Mouse (Mus musculus): ENCODE measurements around the gene Crybg2. TPM values are rescaled to one million over a fixed set of nuclear protein-coding genes. Genes with fewer than 3 reads are reported as not detected.

Crybg2 gene
- polyA plus RNA-seq, 2 experiments = 0.23 to 0.42 TPM

DNA sequence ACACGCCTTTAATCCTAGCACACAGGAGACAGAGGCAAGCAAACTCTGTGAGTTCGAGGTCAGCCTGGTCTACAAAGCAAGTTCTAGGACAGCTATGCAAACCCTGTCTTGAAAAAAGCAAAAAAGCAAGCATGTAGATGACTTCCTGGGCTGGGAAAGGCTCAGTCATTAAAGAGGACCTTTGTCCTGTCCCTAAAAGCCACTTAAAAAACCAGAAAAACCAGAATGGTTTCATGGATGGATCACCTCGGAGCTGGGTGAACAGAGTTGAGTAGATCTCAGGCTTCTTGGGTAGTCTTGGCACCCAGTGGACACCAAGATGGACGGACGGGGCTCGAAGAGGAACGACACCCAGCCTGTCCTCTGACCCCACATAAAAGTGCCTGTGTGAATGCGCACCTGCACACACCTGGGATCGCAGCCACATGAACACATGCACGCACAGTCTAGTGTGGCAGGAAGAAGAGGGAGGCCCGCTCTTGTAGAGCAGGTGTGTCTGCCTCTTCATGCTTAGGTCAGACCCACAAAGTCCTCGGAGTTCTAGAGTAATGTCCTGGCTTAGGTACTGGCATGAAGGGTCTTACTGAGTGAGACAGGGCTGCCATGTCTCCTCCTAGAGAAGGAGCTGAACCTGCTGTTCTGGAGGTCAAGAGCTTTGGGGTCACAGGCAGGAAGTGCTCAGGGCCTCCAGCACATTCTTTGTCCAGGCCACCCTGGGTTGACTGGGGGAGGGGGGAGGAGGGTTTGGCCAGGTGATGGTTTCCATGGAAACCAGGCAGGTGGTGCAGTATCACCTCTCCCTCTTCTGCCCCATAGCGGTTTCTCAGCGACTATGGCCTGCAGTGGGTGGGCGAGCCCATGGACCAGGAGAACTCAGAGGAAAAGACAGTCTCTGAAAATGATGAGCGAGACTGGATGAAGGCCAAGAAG is 54.9 kb downstream of the Crybg2 start:
- no peaks in the 10 kb centered on the region for H3K36me3 ChIP-seq (replicated peaks; ENCODE audit: control insufficient read depth, insufficient read depth, low read depth)
- 80% methylated on average over 16 of the region's 16 CpGs for WGBS (ENCODE audit: insufficient replicate concordance)
- H3K27ac ChIP-seq = no peak overlapping the region
- no peaks in the 10 kb centered on the region for H3K27me3 ChIP-seq (ENCODE audit: control insufficient read depth, insufficient read depth, low read length)
- peaks cover 4 to 27% of the 10 kb centered on the region in 2 experiments; a peak in 3 of 4 replicates for H3K4me1 ChIP-seq (replicated peaks; ENCODE audit: control insufficient read depth in 2 of 2, insufficient read depth in 2 of 2, low read length in 1 of 2)
- no peak overlapping the region for H3K9ac ChIP-seq (replicated peaks)
- H3K4me3 ChIP-seq (ENCODE audit: insufficient read depth in 1 of 2, low read depth in 2 of 2, low read length in 2 of 2) = no peak overlapping the region
- DNase-seq (ENCODE audit: low read depth in 3 of 3, low spot score in 3 of 3) (no peak), ATAC-seq (ENCODE audit: insufficient read depth) (no peak)
- H3K4me2 ChIP-seq (ENCODE audit: low read depth) = no peak overlapping the region
- no peaks in the 10 kb centered on the region for H3K9me3 ChIP-seq (ENCODE audit: control insufficient read depth, low read length)
- TF ChIP-seq CTCF (IDR thresholded peaks at IDR 0.05; ENCODE audit: low read depth) = no peak
- no peak for TF ChIP-seq EP300 (IDR thresholded peaks at IDR 0.05; ENCODE audit: low read depth)

DNA sequence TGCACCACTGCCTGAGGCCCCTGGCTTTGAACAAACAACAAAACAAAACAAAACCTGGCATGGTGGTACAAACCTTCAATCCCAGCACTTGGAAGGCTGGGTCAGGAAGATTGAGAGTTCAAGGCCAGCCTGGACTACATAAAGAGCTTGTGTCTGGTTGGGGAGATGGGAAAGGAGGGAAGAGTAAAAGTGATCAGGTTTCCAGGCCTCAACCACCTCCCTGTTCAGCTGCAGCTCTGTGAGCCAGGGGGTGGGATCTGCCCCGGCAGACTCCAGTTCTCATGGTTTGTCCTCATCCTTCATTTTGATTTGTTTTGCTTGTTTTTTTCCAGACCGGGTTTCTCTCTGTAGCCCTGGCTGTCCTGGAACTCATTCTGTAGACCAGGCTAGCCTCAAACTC is 55.9 kb downstream of the Crybg2 start:
- no peak overlapping the region for H3K4me2 ChIP-seq (ENCODE audit: low read depth)
- no peaks in the 10 kb centered on the region for H3K9me3 ChIP-seq (ENCODE audit: control insufficient read depth, low read length)
- no peak overlapping the region for H3K27ac ChIP-seq
- H3K4me3 ChIP-seq (ENCODE audit: insufficient read depth in 1 of 2, low read depth in 2 of 2, low read length in 2 of 2) = no peak overlapping the region
- TF ChIP-seq CTCF (IDR thresholded peaks at IDR 0.05; ENCODE audit: low read depth) (no peak), EP300 (IDR thresholded peaks at IDR 0.05; ENCODE audit: low read depth) (no peak)
- 33% methylated on average over 2 of the region's 2 CpGs for WGBS (ENCODE audit: insufficient replicate concordance)
- H3K27me3 ChIP-seq (ENCODE audit: control insufficient read depth, insufficient read depth, low read length) = no peaks in the 10 kb centered on the region
- ATAC-seq (ENCODE audit: insufficient read depth) (no peak), DNase-seq (ENCODE audit: low read depth in 3 of 3, low spot score in 3 of 3) (no peak)
- H3K36me3 ChIP-seq (replicated peaks; ENCODE audit: control insufficient read depth, insufficient read depth, low read depth) = no peaks in the 10 kb centered on the region
- peaks cover 2 to 23% of the 10 kb centered on the region in 2 experiments; a peak in 3 of 4 replicates for H3K4me1 ChIP-seq (replicated peaks; ENCODE audit: control insufficient read depth in 2 of 2, insufficient read depth in 2 of 2, low read length in 1 of 2)
- no peak overlapping the region for H3K9ac ChIP-seq (replicated peaks)

DNA sequence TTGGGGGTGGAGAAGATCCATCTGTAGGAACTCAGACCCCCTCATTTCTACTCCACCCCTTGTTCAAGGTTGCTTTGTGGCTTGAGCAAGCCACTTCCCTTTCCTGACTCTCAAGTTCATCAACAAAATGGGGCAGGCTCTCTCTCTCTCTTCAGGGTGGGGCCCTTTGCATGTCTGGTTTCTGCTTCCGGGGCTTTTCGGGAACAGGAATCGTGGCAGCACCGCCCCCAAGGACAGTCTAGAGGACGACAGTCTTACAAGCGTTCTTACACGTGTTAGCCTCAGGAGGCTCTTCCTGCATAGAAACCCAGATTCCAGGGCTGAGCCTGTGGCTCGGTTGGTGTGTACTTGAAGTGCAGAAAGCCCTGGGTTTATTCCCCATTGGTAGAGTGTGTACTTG is 56.4 kb downstream of the Crybg2 start:
- Histone ChIP-seq H3K27ac (no peak overlapping the region), H3K4me3 (ENCODE audit: insufficient read depth in 1 of 2, low read depth in 2 of 2, low read length in 2 of 2) (no peak overlapping the region), H3K9me3 (ENCODE audit: control insufficient read depth, low read length) (no peaks in the 10 kb centered on the region), H3K4me2 (ENCODE audit: low read depth) (no peak overlapping the region), H3K4me1 (replicated peaks; ENCODE audit: control insufficient read depth in 2 of 2, insufficient read depth in 2 of 2, low read length in 1 of 2) (peaks cover 0 to 18% of the 10 kb centered on the region in 2 experiments; a peak in 2 of 4 replicates), H3K9ac (replicated peaks) (no peak overlapping the region), H3K36me3 (replicated peaks; ENCODE audit: control insufficient read depth, insufficient read depth, low read depth) (no peaks in the 10 kb centered on the region), H3K27me3 (ENCODE audit: control insufficient read depth, insufficient read depth, low read length) (no peaks in the 10 kb centered on the region)
- TF ChIP-seq EP300 (IDR thresholded peaks at IDR 0.05; ENCODE audit: low read depth) (no peak), CTCF (IDR thresholded peaks at IDR 0.05; ENCODE audit: low read depth) (no peak)
- no peak for ATAC-seq (ENCODE audit: insufficient read depth)
- WGBS (ENCODE audit: insufficient replicate concordance) = 11% methylated on average over 8 of the region's 8 CpGs
- DNase-seq (ENCODE audit: low read depth in 3 of 3, low spot score in 3 of 3) = peak in 1 of 3 experiments; percentile 46

DNA sequence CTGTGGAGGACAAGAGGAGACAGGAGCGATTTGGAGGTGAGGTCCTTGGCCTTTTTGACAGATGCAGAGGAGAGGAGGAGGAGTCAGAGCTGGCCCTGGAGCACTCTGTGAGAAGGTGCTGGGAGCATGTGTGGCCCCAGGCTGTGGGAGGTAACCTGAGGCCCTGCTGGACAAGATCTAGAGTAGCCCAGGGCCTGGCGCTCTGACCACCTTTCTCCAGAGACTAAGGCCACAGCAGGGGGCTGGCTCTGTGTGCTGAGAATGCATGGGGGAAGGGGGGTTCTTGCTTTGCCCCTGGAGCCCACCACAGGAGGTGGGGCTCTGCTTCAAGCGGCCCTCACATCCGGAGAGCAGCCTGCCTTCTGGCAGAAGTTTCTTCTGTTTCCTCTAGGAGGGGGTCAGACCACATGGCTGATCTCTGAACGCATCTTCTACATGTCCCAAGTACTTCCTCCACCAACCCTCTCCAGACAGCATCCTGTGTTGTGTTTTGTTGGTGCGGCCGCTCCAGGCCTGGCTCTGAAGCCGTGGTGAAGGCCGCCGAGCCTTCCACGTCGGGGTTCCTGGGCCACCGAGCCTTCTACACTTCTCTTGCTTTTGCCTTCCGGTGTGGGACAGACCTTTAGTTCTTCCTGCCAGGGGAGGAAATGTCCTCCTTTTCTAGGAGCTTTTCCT is 57.6 kb downstream of the Crybg2 start:
- DNase-seq (ENCODE audit: low read depth in 3 of 3, low spot score in 3 of 3) (no peak), ATAC-seq (ENCODE audit: insufficient read depth) (no peak)
- H3K27me3 ChIP-seq (ENCODE audit: control insufficient read depth, insufficient read depth, low read length) = no peaks in the 10 kb centered on the region
- no peak overlapping the region for H3K27ac ChIP-seq
- 35% methylated on average over 14 of the region's 14 CpGs for WGBS (ENCODE audit: insufficient replicate concordance)
- TF ChIP-seq EP300 (IDR thresholded peaks at IDR 0.05; ENCODE audit: low read depth) (no peak), CTCF (IDR thresholded peaks at IDR 0.05; ENCODE audit: low read depth) (no peak)
- no peaks in the 10 kb centered on the region for H3K36me3 ChIP-seq (replicated peaks; ENCODE audit: control insufficient read depth, insufficient read depth, low read depth)
- H3K4me3 ChIP-seq (ENCODE audit: insufficient read depth in 1 of 2, low read depth in 2 of 2, low read length in 2 of 2) = no peak overlapping the region
- no peak overlapping the region for H3K4me2 ChIP-seq (ENCODE audit: low read depth)
- H3K9ac ChIP-seq (replicated peaks) = no peak overlapping the region
- H3K9me3 ChIP-seq (ENCODE audit: control insufficient read depth, low read length) = no peaks in the 10 kb centered on the region
- peaks cover 0 to 13% of the 10 kb centered on the region in 2 experiments; a peak in 2 of 4 replicates for H3K4me1 ChIP-seq (replicated peaks; ENCODE audit: control insufficient read depth in 2 of 2, insufficient read depth in 2 of 2, low read length in 1 of 2)

DNA sequence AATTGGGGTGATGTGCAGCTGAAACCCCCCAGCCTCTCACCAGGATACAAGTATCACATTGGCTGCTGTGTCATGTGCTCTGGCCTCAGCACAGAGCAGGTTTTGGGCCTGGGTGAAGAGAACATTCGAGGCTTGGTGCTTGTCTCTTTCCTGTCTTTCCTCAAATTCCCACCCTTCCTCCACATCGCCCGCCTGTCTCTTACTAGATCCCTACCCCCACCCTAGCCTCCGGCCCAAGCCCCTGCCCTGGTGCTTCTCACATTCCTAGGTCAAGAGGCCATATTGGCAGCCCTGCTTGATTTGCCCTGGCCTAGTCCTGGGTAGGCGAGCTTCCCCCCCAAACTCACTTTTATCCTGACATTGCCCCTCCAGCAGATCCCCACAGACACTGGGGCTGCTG is 58.4 kb downstream of the Crybg2 start:
- DNase-seq (ENCODE audit: low read depth in 3 of 3, low spot score in 3 of 3) (no peak), ATAC-seq (ENCODE audit: insufficient read depth) (no peak)
- Histone ChIP-seq H3K27me3 (ENCODE audit: control insufficient read depth, insufficient read depth, low read length) (no peaks in the 10 kb centered on the region), H3K9me3 (ENCODE audit: control insufficient read depth, low read length) (no peaks in the 10 kb centered on the region), H3K4me2 (ENCODE audit: low read depth) (no peak overlapping the region), H3K4me3 (ENCODE audit: insufficient read depth in 1 of 2, low read depth in 2 of 2, low read length in 2 of 2) (no peak overlapping the region), H3K27ac (no peak overlapping the region), H3K4me1 (replicated peaks; ENCODE audit: control insufficient read depth in 2 of 2, insufficient read depth in 2 of 2, low read length in 1 of 2) (peaks cover 0 to 14% of the 10 kb centered on the region in 2 experiments; a peak in 2 of 4 replicates), H3K9ac (replicated peaks) (no peak overlapping the region), H3K36me3 (replicated peaks; ENCODE audit: control insufficient read depth, insufficient read depth, low read depth) (no peaks in the 10 kb centered on the region)
- WGBS (ENCODE audit: insufficient replicate concordance) = 57% methylated on average over 5 of the region's 5 CpGs
- no peak for TF ChIP-seq EP300 (IDR thresholded peaks at IDR 0.05; ENCODE audit: low read depth)
- no peak for TF ChIP-seq CTCF (IDR thresholded peaks at IDR 0.05; ENCODE audit: low read depth)
